Mouse (Mus musculus) bone marrow, adult 2 months (tissue): Measurements from ENCODE around the gene Tpsb2. TPM values are rescaled to one million over a fixed set of nuclear protein-coding genes. Genes with fewer than 3 reads are reported as not detected.

Experiments
- H3K27ac ChIP-seq: fragments of 200-500 bp; 2 replicates; pipeline ENCODE4 v1.5.1; 2012; ENCODE audit warnings: low read depth, mild to moderate bottlenecking, control low read depth, inconsistent platforms, low read length; ENCODE audit not compliant: control insufficient read depth, poor library complexity, insufficient read depth
- H3K4me1 ChIP-seq: fragments of 200-500 bp; 2 replicates; pipeline ENCODE4 v1.6.1; 2011; ENCODE audit warnings: low read length; ENCODE audit not compliant: control insufficient read depth, insufficient read depth
- H3K4me3 ChIP-seq: fragments of 200-500 bp; replicated peaks from 2 replicates; pipeline ENCODE3; 2011; ENCODE audit warnings: mild to moderate bottlenecking, low read depth, low read length, control low read depth; ENCODE audit not compliant: control insufficient read depth
- CTCF ChIP-seq: fragments of 200-500 bp; IDR thresholded peaks from 2 replicates; pipeline ENCODE4 v1.5.1; 2011; ENCODE audit warnings: low read length, control low read depth; ENCODE audit not compliant: control insufficient read depth, insufficient read depth
- POLR2A ChIP-seq: fragments of 200-500 bp; IDR thresholded peaks from 2 replicates; pipeline ENCODE4 v1.6.1; 2011; ENCODE audit warnings: low read depth, mild to moderate bottlenecking, control low read depth, low read length, borderline replicate concordance; ENCODE audit not compliant: control insufficient read depth
- WGBS: fragments of 180-500 bp; shearing (Covaris S2); methylation state at CpG from one replicate; pipeline ENCODE4 v1.1.7; 2018; 5-methylcytosine and 5-hydroxymethylcytosine counted together
- polyA plus RNA-seq: library from polyadenylated mRNA; stranded (reverse); fragments of >200 nt; gene quantifications from 2 replicates; pipeline ENCODE4 v1.2.4, GENCODE M21; 2011; ENCODE audit warnings: low replicate concordance; ENCODE audit not compliant: missing spikeins, insufficient read depth, insufficient read length

Tpsb2 gene
- polyA plus RNA-seq, 1 experiment: not detected

GRCm38 (mm10) chr17:25345462-25345861, 20.6 kb upstream of the Tpsb2 start, which contains the start of gene Tpsab1:
TSS of gene Tpsab1 (minus strand) at chr17:25345562.
- Histone ChIP-seq H3K4me3 (no peak within 1 kb of the TSS), H3K27ac (no peak within 1 kb of the TSS), H3K4me1 (no peaks in the 10 kb centered on the region)
- 85% methylated on average over 4 of the region's 4 CpGs for WGBS
- TF ChIP-seq CTCF: no peak

GRCm38 (mm10) chr17:25361291-25361690, 4.8 kb upstream of the Tpsb2 start:
- WGBS: 54% methylated on average over 2 of the region's 2 CpGs
- H3K4me3 ChIP-seq: no peak overlapping the region
- TF ChIP-seq POLR2A (no peak), CTCF (no peak)
- H3K27ac ChIP-seq: no peak overlapping the region
- H3K4me1 ChIP-seq: no peaks in the 10 kb centered on the region

GRCm38 (mm10) chr17:25363726-25364125, 2.4 kb upstream of the Tpsb2 start:
- peak; percentile 74 for TF ChIP-seq CTCF
- TF ChIP-seq POLR2A: no peak
- Histone ChIP-seq H3K27ac (no peak overlapping the region), H3K4me3 (no peak overlapping the region), H3K4me1 (no peaks in the 10 kb centered on the region)
- 0% methylated on average over 1 of the region's 1 CpGs for WGBS

GRCm38 (mm10) chr17:25368973-25369372, 2.9 kb downstream of the Tpsb2 start, which contains the start of gene Tpsg1:
TSS of gene Tpsg1 (plus strand) at chr17:25369273.
- Histone ChIP-seq H3K4me3 (no peak within 1 kb of the TSS), H3K27ac (no peak within 1 kb of the TSS), H3K4me1 (no peaks in the 10 kb centered on the region)
- no peak for TF ChIP-seq POLR2A
- TF ChIP-seq CTCF: no peak
- WGBS: 63% methylated on average over 3 of the region's 3 CpGs

- WGBS: 67% methylated on average over 8 of the region's 8 CpGs
- TF ChIP-seq POLR2A (no peak), CTCF (no peak)
Measured at GRCm38 (mm10) chr17:25372491-25372890, 6.4 kb downstream of the Tpsb2 start.

GRCm38 (mm10) chr17:25374011-25374410, 7.9 kb downstream of the Tpsb2 start:
- TF ChIP-seq CTCF (no peak), POLR2A (no peak)
- 47% methylated on average over 9 of the region's 9 CpGs for WGBS
- no peak overlapping the region for H3K27ac ChIP-seq
- no peak overlapping the region for H3K4me3 ChIP-seq
- no peaks in the 10 kb centered on the region for H3K4me1 ChIP-seq

More at GRCm38 (mm10) chr17:25372491-25372890, 6.4 kb downstream of the Tpsb2 start:
- no peak overlapping the region for H3K4me3 ChIP-seq
- H3K4me1 ChIP-seq: no peaks in the 10 kb centered on the region
- H3K27ac ChIP-seq: no peak overlapping the region

GRCm38 (mm10) chr17:25394526-25394925, 28.4 kb downstream of the Tpsb2 start:
- TF ChIP-seq CTCF: no peak
- no peak for TF ChIP-seq POLR2A
- Histone ChIP-seq H3K4me1 (no peaks in the 10 kb centered on the region), H3K27ac (no peak overlapping the region), H3K4me3 (no peak overlapping the region)
- WGBS: 71% methylated on average over 4 of the region's 4 CpGs

- Histone ChIP-seq H3K4me3 (no peak overlapping the region), H3K4me1 (no peaks in the 10 kb centered on the region), H3K27ac (no peak overlapping the region)
- WGBS: 32% methylated on average over 14 of the region's 14 CpGs
- TF ChIP-seq CTCF (peak; percentile 87), POLR2A (no peak)
Measured at GRCm38 (mm10) chr17:25397804-25398519, 31.9 kb downstream of the Tpsb2 start.

GRCm38 (mm10) chr17:25398520-25398838, 32.4 kb downstream of the Tpsb2 start:
- WGBS: 64% methylated on average over 13 of the region's 13 CpGs
- no peak for TF ChIP-seq CTCF
- Histone ChIP-seq H3K4me3 (no peak overlapping the region), H3K4me1 (no peaks in the 10 kb centered on the region), H3K27ac (no peak overlapping the region)
